Mouse (Mus musculus): Measurements from ENCODE around the gene Frem1.

GRCm38 (mm10) chr4:83058617-83059016 lies 6.5 kb upstream of the Frem1 start:
- TF ChIP-seq GATA1 (IDR thresholded peaks at IDR 0.05; ENCODE audit: low read length) = no peak
- no peak for TF ChIP-seq TAL1 (IDR thresholded peaks at IDR 0.05; ENCODE audit: low read length)
